Mouse (Mus musculus) lung, adult 2 months (tissue): ENCODE results near the gene Lrrc58.

Experiments
- CTCF ChIP-seq: fragments of 200-500 bp; IDR thresholded peaks from 2 replicates; pipeline ENCODE4 v1.5.1; 2011; ENCODE audit warnings: mild to moderate bottlenecking, low read length, control low read depth; ENCODE audit not compliant: insufficient read depth
- POLR2A ChIP-seq: fragments of 200-500 bp; IDR thresholded peaks from 2 replicates; pipeline ENCODE4 v1.6.1; 2011; ENCODE audit warnings: low read depth, mild to moderate bottlenecking, control low read depth, low read length, borderline replicate concordance; ENCODE audit errors: extremely low read depth

DNA sequence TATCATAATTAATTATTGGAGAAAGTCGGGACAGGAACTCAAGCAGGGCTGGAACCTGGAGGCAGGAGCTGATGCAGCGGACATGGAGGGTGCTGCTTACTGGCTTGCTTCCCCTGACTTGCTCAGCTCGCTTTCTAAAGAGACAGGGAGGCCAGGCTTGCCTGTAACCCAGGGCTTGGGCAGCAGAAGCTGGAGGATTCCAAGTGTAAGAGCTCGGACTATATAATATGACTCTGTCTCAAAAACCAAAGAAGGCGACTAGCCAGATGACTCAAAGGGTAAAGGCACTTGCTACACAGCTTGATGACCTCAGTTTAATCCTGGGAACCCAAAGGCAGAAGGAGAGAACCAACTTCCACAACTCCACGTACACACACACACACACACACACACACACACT lies 25.2 kb downstream of the Lrrc58 start:
- TF ChIP-seq CTCF: no peak
- no peak for TF ChIP-seq POLR2A
